Mouse (Mus musculus): ENCODE measurements around the gene Zc3h12a. TPM values are rescaled to one million over a fixed set of nuclear protein-coding genes. Genes with fewer than 3 reads are reported as not detected.

Gene Zc3h12a
- polyA plus RNA-seq, 1 experiment = 5.9 TPM

DNA sequence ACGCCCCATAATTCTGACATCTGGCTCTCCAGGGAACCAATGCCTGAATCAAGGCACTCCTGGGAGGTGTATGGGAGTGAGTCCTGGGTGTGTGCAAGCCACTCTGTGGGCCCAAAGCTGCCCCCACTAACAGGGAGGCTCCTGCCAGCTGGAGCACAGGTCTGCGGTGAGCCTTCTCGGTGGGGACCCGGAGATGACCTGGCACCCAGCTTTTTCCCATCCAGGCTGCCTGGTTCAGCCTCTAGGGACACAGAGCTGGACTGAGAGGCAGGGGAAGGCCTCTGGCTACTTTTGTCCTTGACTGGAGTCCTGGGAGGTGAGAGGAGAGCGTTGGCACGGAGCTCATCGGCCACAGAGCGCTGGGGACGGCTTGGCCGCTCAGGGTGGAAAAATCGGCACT, 7.9 kb downstream of the Zc3h12a start:
- H3K27me3 ChIP-seq (ENCODE audit: control insufficient read depth, insufficient read depth, insufficient read length) = no peaks in the 10 kb centered on the region
- peaks cover 7% of the 10 kb centered on the region for H3K36me3 ChIP-seq (ENCODE audit: control insufficient read depth, insufficient read depth)
- TF ChIP-seq E2F4 (IDR thresholded peaks at IDR 0.05; ENCODE audit: insufficient read depth) (no peak), USF1 (IDR thresholded peaks at IDR 0.05; ENCODE audit: low read depth) (no peak), REST (IDR thresholded peaks at IDR 0.05; ENCODE audit: insufficient read depth, insufficient read length) (no peak)
- H3K79me2 ChIP-seq (ENCODE audit: control insufficient read depth, insufficient read depth) = peaks cover 27% of the 10 kb centered on the region
- no peak overlapping the region for H3K4me2 ChIP-seq (ENCODE audit: low read depth)
- H3K4me3 ChIP-seq = no peak overlapping the region
- H3ac ChIP-seq (ENCODE audit: control insufficient read depth, insufficient read length) = no peak overlapping the region

DNA sequence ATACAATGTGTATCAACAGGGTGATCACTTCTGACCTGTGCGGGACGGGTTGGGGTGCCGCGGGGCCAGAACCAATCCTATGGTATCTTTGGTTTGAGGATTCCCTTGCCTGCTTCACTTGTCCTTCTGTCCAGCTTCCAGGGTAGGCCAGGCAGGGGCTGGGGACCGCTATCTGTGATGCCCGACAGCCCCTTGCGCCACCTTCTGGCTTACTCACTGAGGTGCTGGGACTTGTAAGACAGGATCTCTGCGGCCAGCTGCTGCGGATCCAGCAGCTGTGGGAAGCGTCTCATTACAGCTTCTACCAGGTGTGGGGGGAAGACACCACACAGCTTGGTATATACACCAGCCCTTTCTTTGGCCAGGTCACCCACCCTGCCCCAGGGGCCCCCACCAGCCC, 8.6 kb downstream of the Zc3h12a start:
- Histone ChIP-seq H3K4me2 (ENCODE audit: low read depth) (no peak overlapping the region), H3ac (ENCODE audit: control insufficient read depth, insufficient read length) (no peak overlapping the region), H3K36me3 (ENCODE audit: control insufficient read depth, insufficient read depth) (peaks cover 7% of the 10 kb centered on the region), H3K27me3 (ENCODE audit: control insufficient read depth, insufficient read depth, insufficient read length) (no peaks in the 10 kb centered on the region), H3K4me3 (no peak overlapping the region), H3K79me2 (ENCODE audit: control insufficient read depth, insufficient read depth) (peaks cover 23% of the 10 kb centered on the region)
- TF ChIP-seq E2F4 (IDR thresholded peaks at IDR 0.05; ENCODE audit: insufficient read depth) (no peak), TCF3 (IDR thresholded peaks at IDR 0.05; ENCODE audit: insufficient read length, low read depth) (no peak), REST (IDR thresholded peaks at IDR 0.05; ENCODE audit: insufficient read depth, insufficient read length) (no peak), TCF12 (IDR thresholded peaks at IDR 0.05; ENCODE audit: insufficient read depth, poor library complexity, severe bottlenecking) (no peak), MYOG (IDR thresholded peaks at IDR 0.05; ENCODE audit: control insufficient read depth in 1 of 3, insufficient read depth in 1 of 3, insufficient read length in 2 of 3, low read depth in 2 of 3) (no peak), MYOD1 (IDR thresholded peaks at IDR 0.05; ENCODE audit: control insufficient read depth in 1 of 3, insufficient read length in 2 of 3, low read depth in 2 of 3) (no peak), POLR2AphosphoS2 (IDR thresholded peaks at IDR 0.05; ENCODE audit: insufficient read length, low read depth) (no peak), MAX (IDR thresholded peaks at IDR 0.05; ENCODE audit: low read depth) (no peak), POLR2A (IDR thresholded peaks at IDR 0.05; ENCODE audit: insufficient read length, low read depth) (no peak), SRF (IDR thresholded peaks at IDR 0.05; ENCODE audit: control insufficient read depth, insufficient read length, low read depth) (no peak), CEBPB (IDR thresholded peaks at IDR 0.05; ENCODE audit: insufficient read depth, poor library complexity, severe bottlenecking) (no peak), USF1 (IDR thresholded peaks at IDR 0.05; ENCODE audit: low read depth) (no peak)

DNA sequence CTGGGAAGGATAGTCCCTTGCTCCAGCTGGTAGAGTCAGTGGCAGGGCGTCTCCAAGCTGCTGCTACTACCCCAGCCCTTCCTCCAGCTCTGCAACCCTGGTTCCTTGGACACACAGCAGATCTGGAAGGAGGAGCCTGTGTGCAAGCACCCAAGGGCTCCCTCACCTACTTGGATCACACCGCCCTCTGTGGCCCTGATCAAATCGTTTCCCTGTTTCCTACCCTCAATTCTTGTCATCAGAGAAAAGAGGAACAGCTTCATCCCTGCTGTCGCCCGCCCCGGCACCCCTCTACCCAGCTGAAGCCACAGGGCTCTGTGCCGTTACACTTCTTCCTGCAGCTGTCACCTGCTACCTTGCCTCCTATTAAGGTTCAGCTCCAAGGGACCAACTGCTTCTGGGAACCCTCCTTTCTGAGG, 9.7 kb downstream of the Zc3h12a start:
- H3K36me3 ChIP-seq (ENCODE audit: control insufficient read depth, insufficient read depth) = peaks cover 7% of the 10 kb centered on the region
- TF ChIP-seq SRF (IDR thresholded peaks at IDR 0.05; ENCODE audit: control insufficient read depth, insufficient read length, low read depth) = no peak
- peak; percentile 83 for TF ChIP-seq POLR2AphosphoS2 (IDR thresholded peaks at IDR 0.05; ENCODE audit: insufficient read length, low read depth)
- TF ChIP-seq MAX (IDR thresholded peaks at IDR 0.05; ENCODE audit: low read depth) = no peak
- TF ChIP-seq TCF3 (IDR thresholded peaks at IDR 0.05; ENCODE audit: insufficient read length, low read depth) = no peak
- no peak for TF ChIP-seq USF1 (IDR thresholded peaks at IDR 0.05; ENCODE audit: low read depth)
- no peak for TF ChIP-seq REST (IDR thresholded peaks at IDR 0.05; ENCODE audit: insufficient read depth, insufficient read length)
- TF ChIP-seq POLR2A (IDR thresholded peaks at IDR 0.05; ENCODE audit: insufficient read length, low read depth) = peak; percentile 15
- TF ChIP-seq MYOG (IDR thresholded peaks at IDR 0.05; ENCODE audit: control insufficient read depth in 1 of 3, insufficient read depth in 1 of 3, insufficient read length in 2 of 3, low read depth in 2 of 3) = no peak
- no peak for TF ChIP-seq CEBPB (IDR thresholded peaks at IDR 0.05; ENCODE audit: insufficient read depth, poor library complexity, severe bottlenecking)
- H3K27me3 ChIP-seq (ENCODE audit: control insufficient read depth, insufficient read depth, insufficient read length) = no peaks in the 10 kb centered on the region
- H3K4me3 ChIP-seq = no peak overlapping the region
- no peak overlapping the region for H3ac ChIP-seq (ENCODE audit: control insufficient read depth, insufficient read length)
- no peak overlapping the region for H3K4me2 ChIP-seq (ENCODE audit: low read depth)
- H3K79me2 ChIP-seq (ENCODE audit: control insufficient read depth, insufficient read depth) = peaks cover 19% of the 10 kb centered on the region

DNA sequence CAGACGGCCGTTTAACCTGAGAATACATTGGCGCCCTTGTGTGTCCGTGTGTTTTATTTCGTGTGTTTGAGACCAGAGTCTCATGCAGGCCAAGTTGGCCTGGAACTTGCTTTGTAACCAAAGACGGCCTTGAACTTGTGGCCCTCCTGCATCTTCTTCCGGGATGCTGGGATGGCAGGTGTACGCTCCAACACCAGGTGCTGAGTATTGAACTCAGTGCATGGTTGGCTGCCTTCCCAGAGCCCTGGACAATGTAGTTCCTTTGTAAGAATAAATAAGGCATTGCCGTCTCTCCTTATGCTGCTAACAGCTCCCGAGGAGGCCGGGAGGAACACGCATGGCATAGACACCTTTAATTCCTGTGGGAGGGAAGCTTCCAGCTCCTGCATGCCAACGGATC, 10.7 kb downstream of the Zc3h12a start:
- H3K4me3 ChIP-seq = no peak overlapping the region
- no peaks in the 10 kb centered on the region for H3K27me3 ChIP-seq (ENCODE audit: control insufficient read depth, insufficient read depth, insufficient read length)
- H3ac ChIP-seq (ENCODE audit: control insufficient read depth, insufficient read length) = no peak overlapping the region
- H3K4me2 ChIP-seq (ENCODE audit: low read depth) = peak overlapping the region; percentile 65
- TF ChIP-seq MAX (IDR thresholded peaks at IDR 0.05; ENCODE audit: low read depth) (no peak), POLR2AphosphoS2 (IDR thresholded peaks at IDR 0.05; ENCODE audit: insufficient read length, low read depth) (peak; percentile 78), USF1 (IDR thresholded peaks at IDR 0.05; ENCODE audit: low read depth) (no peak), REST (IDR thresholded peaks at IDR 0.05; ENCODE audit: insufficient read depth, insufficient read length) (no peak), POLR2A (IDR thresholded peaks at IDR 0.05; ENCODE audit: insufficient read length, low read depth) (no peak), CEBPB (IDR thresholded peaks at IDR 0.05; ENCODE audit: insufficient read depth, poor library complexity, severe bottlenecking) (no peak), MYOG (IDR thresholded peaks at IDR 0.05; ENCODE audit: control insufficient read depth in 1 of 3, insufficient read depth in 1 of 3, insufficient read length in 2 of 3, low read depth in 2 of 3) (peak in 1 of 3 experiments; percentile 41), E2F4 (IDR thresholded peaks at IDR 0.05; ENCODE audit: insufficient read depth) (no peak), SRF (IDR thresholded peaks at IDR 0.05; ENCODE audit: control insufficient read depth, insufficient read length, low read depth) (no peak), MYOD1 (IDR thresholded peaks at IDR 0.05; ENCODE audit: control insufficient read depth in 1 of 3, insufficient read length in 2 of 3, low read depth in 2 of 3) (peak in 2 of 3 experiments; percentile 53 to 63)
- H3K79me2 ChIP-seq (ENCODE audit: control insufficient read depth, insufficient read depth) = peaks cover 17% of the 10 kb centered on the region
- H3K36me3 ChIP-seq (ENCODE audit: control insufficient read depth, insufficient read depth) = peaks cover 7% of the 10 kb centered on the region

DNA sequence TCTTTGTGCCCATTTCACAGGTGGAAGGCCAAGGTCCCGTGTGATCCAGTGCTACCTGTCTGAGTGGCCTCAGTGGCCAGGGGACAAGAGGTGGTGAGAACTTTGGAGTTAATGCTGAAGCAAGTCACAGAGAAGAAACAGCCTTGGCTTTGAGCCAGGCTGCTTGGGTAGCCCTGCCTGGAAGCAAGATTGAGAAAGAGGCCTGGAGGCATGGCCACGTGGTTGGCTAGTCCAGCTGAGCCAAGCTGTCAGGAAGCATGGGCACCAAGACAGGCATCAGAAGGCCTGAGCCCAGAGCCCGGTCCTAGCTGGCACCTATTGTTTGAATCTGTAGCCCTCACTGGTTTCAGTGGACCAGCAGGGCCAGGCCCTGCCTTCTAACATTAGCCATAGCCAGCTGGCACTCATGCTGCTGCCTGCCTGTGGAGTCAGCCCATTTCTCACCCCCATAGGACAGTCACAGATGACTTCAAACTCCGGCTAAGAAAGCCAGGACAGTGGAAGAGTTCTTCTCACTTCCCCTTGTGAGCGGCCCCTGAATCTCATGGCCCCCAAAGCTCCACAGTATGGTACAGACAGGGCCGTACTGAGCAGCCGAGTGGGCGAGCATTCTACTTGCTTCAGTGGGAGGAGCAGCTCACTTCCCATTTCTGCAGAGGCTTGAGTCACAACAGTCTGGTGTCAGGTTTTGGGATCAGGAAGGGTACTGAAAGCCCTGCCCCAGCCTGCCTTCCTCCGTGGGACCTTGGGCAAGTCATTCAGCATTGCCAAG, 11.4 kb downstream of the Zc3h12a start:
- H3K36me3 ChIP-seq (ENCODE audit: control insufficient read depth, insufficient read depth) = peaks cover 7% of the 10 kb centered on the region
- H3K4me3 ChIP-seq = no peak overlapping the region
- H3ac ChIP-seq (ENCODE audit: control insufficient read depth, insufficient read length) = peak overlapping the region; percentile 3
- peaks cover 10% of the 10 kb centered on the region for H3K79me2 ChIP-seq (ENCODE audit: control insufficient read depth, insufficient read depth)
- TF ChIP-seq USF1 (IDR thresholded peaks at IDR 0.05; ENCODE audit: low read depth) (peak; percentile 88), TCF12 (IDR thresholded peaks at IDR 0.05; ENCODE audit: insufficient read depth, poor library complexity, severe bottlenecking) (no peak), POLR2AphosphoS2 (IDR thresholded peaks at IDR 0.05; ENCODE audit: insufficient read length, low read depth) (no peak), POLR2A (IDR thresholded peaks at IDR 0.05; ENCODE audit: insufficient read length, low read depth) (peak; percentile 9), MYOD1 (IDR thresholded peaks at IDR 0.05; ENCODE audit: control insufficient read depth in 1 of 3, insufficient read length in 2 of 3, low read depth in 2 of 3) (peak in 1 of 3 experiments; percentile 23), SRF (IDR thresholded peaks at IDR 0.05; ENCODE audit: control insufficient read depth, insufficient read length, low read depth) (peak; percentile 27), CEBPB (IDR thresholded peaks at IDR 0.05; ENCODE audit: insufficient read depth, poor library complexity, severe bottlenecking) (peak; percentile 76), MAX (IDR thresholded peaks at IDR 0.05; ENCODE audit: low read depth) (peak; percentile 54)
- peak overlapping the region; percentile 65 for H3K4me2 ChIP-seq (ENCODE audit: low read depth)
- no peaks in the 10 kb centered on the region for H3K27me3 ChIP-seq (ENCODE audit: control insufficient read depth, insufficient read depth, insufficient read length)
